Mouse (Mus musculus) neural tube, embryonic 13.5 days (tissue): ENCODE measurements at regions not wholly inside any gene's neighbourhood (a gene's known extent, or its start where the extent isn't known, plus 50 kb on each side); places are given as distances from the start of the nearest gene placed in this dataset.

Source experiments
- ATAC-seq: fragments of 200-750 bp; cut with Nextera tagmentation; 2 replicates; pipeline ENCODE4 v1.8.0; 2017; ENCODE audit warnings: low read depth, mild to moderate bottlenecking, moderate TSS enrichment, moderate library complexity
- H3K27ac ChIP-seq: fragments of 300-500 bp; sonication (generic); replicated peaks from 2 replicates; pipeline ENCODE4 v1.5.1; 2015; ENCODE audit warnings: moderate library complexity, mild to moderate bottlenecking, inconsistent platforms
- H3K27me3 ChIP-seq: fragments of 300-500 bp; sonication (generic); 2 replicates; pipeline ENCODE4 v1.6.1; 2015; ENCODE audit warnings: mild to moderate bottlenecking, inconsistent platforms
- H3K36me3 ChIP-seq: fragments of 300-500 bp; sonication (generic); 2 replicates; pipeline ENCODE4 v1.6.1; 2015; ENCODE audit warnings: mild to moderate bottlenecking, inconsistent platforms
- H3K4me1 ChIP-seq: fragments of 300-500 bp; sonication (generic); replicated peaks from 2 replicates; pipeline ENCODE4 v1.6.1; 2015; ENCODE audit warnings: inconsistent platforms
- H3K4me2 ChIP-seq: fragments of 300-500 bp; sonication (generic); 2 replicates; pipeline ENCODE4 v1.6.1; 2015; ENCODE audit warnings: inconsistent platforms, mild to moderate bottlenecking, moderate library complexity
- H3K4me3 ChIP-seq: fragments of 300-500 bp; sonication (generic); 2 replicates; pipeline ENCODE4 v1.5.1; 2015; ENCODE audit warnings: mild to moderate bottlenecking, inconsistent platforms
- H3K9ac ChIP-seq: fragments of 300-500 bp; sonication (generic); 2 replicates; pipeline ENCODE4 v1.6.1; 2015; ENCODE audit warnings: moderate library complexity, mild to moderate bottlenecking, inconsistent platforms
- H3K9me3 ChIP-seq: fragments of 300-500 bp; sonication (generic); 2 replicates; pipeline ENCODE4 v1.6.1; 2016; ENCODE audit warnings: inconsistent platforms
- WGBS: fragments of 180-500 bp; shearing (Covaris S2); methylation state at CpG from one replicate; pipeline ENCODE4 v1.1.7; 2015; 5-methylcytosine and 5-hydroxymethylcytosine counted together

- Histone ChIP-seq H3K4me1 (no peaks in the 10 kb centered on the region), H3K36me3 (no peaks in the 10 kb centered on the region), H3K27ac (no peak overlapping the region), H3K27me3 (no peaks in the 10 kb centered on the region), H3K9ac (no peak overlapping the region), H3K4me3 (no peak overlapping the region), H3K9me3 (no peaks in the 10 kb centered on the region), H3K4me2 (no peak overlapping the region)
- 21% methylated on average over 2 of the region's 2 CpGs for WGBS
- ATAC-seq: no peak
Measured at GRCm38 (mm10) chr14:36471617-36472016, 376.9 kb downstream of the 4930474N05Rik start.

- 61% methylated on average over 1 of the region's 1 CpGs for WGBS
Measured at GRCm38 (mm10) chr14:36470362-36470761, 375.6 kb downstream of the 4930474N05Rik start.

GRCm38 (mm10) chr14:36453049-36453448, 358.3 kb downstream of the 4930474N05Rik start:
- no peak overlapping the region for H3K9ac ChIP-seq
- WGBS: 88% methylated on average over 1 of the region's 1 CpGs

More at GRCm38 (mm10) chr14:36470362-36470761, 375.6 kb downstream of the 4930474N05Rik start:
- Histone ChIP-seq H3K36me3 (no peaks in the 10 kb centered on the region), H3K4me2 (no peak overlapping the region), H3K4me1 (no peaks in the 10 kb centered on the region), H3K27ac (no peak overlapping the region), H3K9ac (no peak overlapping the region), H3K9me3 (no peaks in the 10 kb centered on the region), H3K27me3 (no peaks in the 10 kb centered on the region), H3K4me3 (no peak overlapping the region)
- no peak for ATAC-seq

GRCm38 (mm10) chr14:36450126-36450525, 355.4 kb downstream of the 4930474N05Rik start:
- H3K4me3 ChIP-seq: no peak overlapping the region
- no peak for ATAC-seq
- H3K9me3 ChIP-seq: no peaks in the 10 kb centered on the region
- no peaks in the 10 kb centered on the region for H3K36me3 ChIP-seq
- no peaks in the 10 kb centered on the region for H3K4me1 ChIP-seq
- no peak overlapping the region for H3K4me2 ChIP-seq
- no peak overlapping the region for H3K27ac ChIP-seq
- H3K9ac ChIP-seq: no peak overlapping the region
- H3K27me3 ChIP-seq: no peaks in the 10 kb centered on the region

More at GRCm38 (mm10) chr14:36453049-36453448, 358.3 kb downstream of the 4930474N05Rik start:
- Histone ChIP-seq H3K9me3 (no peaks in the 10 kb centered on the region), H3K36me3 (no peaks in the 10 kb centered on the region), H3K4me1 (no peaks in the 10 kb centered on the region), H3K4me3 (no peak overlapping the region), H3K27ac (no peak overlapping the region), H3K27me3 (no peaks in the 10 kb centered on the region), H3K4me2 (no peak overlapping the region)
- no peak for ATAC-seq

- Histone ChIP-seq H3K9me3 (no peaks in the 10 kb centered on the region), H3K4me2 (no peak overlapping the region), H3K4me1 (peaks cover 9% of the 10 kb centered on the region; the same call in 1 of the 2 replicates), H3K36me3 (no peaks in the 10 kb centered on the region), H3K27me3 (no peaks in the 10 kb centered on the region), H3K9ac (no peak overlapping the region), H3K27ac (no peak overlapping the region), H3K4me3 (no peak overlapping the region)
- 13% methylated on average over 3 of the region's 3 CpGs for WGBS
- ATAC-seq: no peak
Measured at GRCm38 (mm10) chr14:36414656-36415273, 320.0 kb downstream of the 4930474N05Rik start.

GRCm38 (mm10) chr14:36414180-36414579, 319.5 kb downstream of the 4930474N05Rik start:
- H3K9ac ChIP-seq: no peak overlapping the region
- peaks cover 9% of the 10 kb centered on the region; the same call in 1 of the 2 replicates for H3K4me1 ChIP-seq
- no peak overlapping the region for H3K27ac ChIP-seq
- H3K27me3 ChIP-seq: no peaks in the 10 kb centered on the region
- 55% methylated on average over 1 of the region's 1 CpGs for WGBS
- H3K9me3 ChIP-seq: no peaks in the 10 kb centered on the region
- no peaks in the 10 kb centered on the region for H3K36me3 ChIP-seq
- no peak overlapping the region for H3K4me3 ChIP-seq
- no peak overlapping the region for H3K4me2 ChIP-seq
- ATAC-seq: no peak
